Mouse (Mus musculus) urinary bladder, postnatal 36 days (tissue): ENCODE results near the gene Neu1.
"Not testable (repeated sequence)": the region's sequence is repeated elsewhere in the genome, so short reads cannot be mapped to it uniquely, and the experiment has no call there.

Source experiments
- DNase-seq, 2 experiments: peaks; one replicate each; pipeline ENCODE4 v3.0.0; 2022; ENCODE audit warnings: low spot score in 2 of 2, mixed read lengths in 1 of 2

Gene Neu1

GRCm38 (mm10) chr17:34965627-34966026, 34.6 kb downstream of the Neu1 start:
- DNase-seq: no peak

GRCm38 (mm10) chr17:34969822-34970221, 38.8 kb downstream of the Neu1 start, which contains the start of gene Gm20481:
TSS of gene Gm20481 (plus strand) at chr17:34969912.
- not testable (repeated sequence) for DNase-seq

GRCm38 (mm10) chr17:34970850-34971249, 39.8 kb downstream of the Neu1 start:
- not testable (repeated sequence) for DNase-seq

GRCm38 (mm10) chr17:34971694-34972068, 40.6 kb downstream of the Neu1 start:
- DNase-seq: not testable (repeated sequence)

- DNase-seq: peak; percentile 82 to 88
These were observed 41.2 kb downstream of the Neu1 start, which contains the start of the genes Hspa1a and Hspa1l for GRCm38 (mm10) chr17:34972069-34972749. TSS of gene Hspa1a (minus strand) at chr17:34972156. TSS of gene Hspa1l (plus strand) at chr17:34972703.

GRCm38 (mm10) chr17:34975581-34976492, 44.8 kb downstream of the Neu1 start:
- DNase-seq: no peak

GRCm38 (mm10) chr17:34977000-34977399, 45.9 kb downstream of the Neu1 start:
- DNase-seq: no peak

- DNase-seq: no peak
These were observed 47.2 kb downstream of the Neu1 start for GRCm38 (mm10) chr17:34978239-34978638.

GRCm38 (mm10) chr17:34979631-34980030, 48.6 kb downstream of the Neu1 start:
- no peak for DNase-seq

- no peak for DNase-seq
These were observed 49.6 kb downstream of the Neu1 start for GRCm38 (mm10) chr17:34980655-34981054.

GRCm38 (mm10) chr17:34981690-34982180, 50.7 kb downstream of the Neu1 start, which contains the start of gene Lsm2:
TSS of gene Lsm2 (plus strand) at chr17:34981862.
- DNase-seq: peak; percentile 90 to 91

GRCm38 (mm10) chr17:34982328-34982727, 51.3 kb downstream of the Neu1 start:
- no peak for DNase-seq

- no peak for DNase-seq
These were observed 53.2 kb downstream of the Neu1 start for GRCm38 (mm10) chr17:34984218-34984617.
